Mouse (Mus musculus) heart, embryonic 11.5 days (tissue): ENCODE measurements around the gene Pard3. TPM values are rescaled to one million over a fixed set of nuclear protein-coding genes. Genes with fewer than 3 reads are reported as not detected.

Experiments
- ATAC-seq: fragments of 200-750 bp; cut with Nextera tagmentation; replicated peaks from 2 replicates; pipeline ENCODE4 v1.8.0; 2017; ENCODE audit warnings: moderate library complexity; ENCODE audit not compliant: insufficient number of reproducible peaks, low FRiP score, low TSS enrichment
- H3K27ac ChIP-seq: fragments of 300-500 bp; sonication (generic); 2 replicates; pipeline ENCODE4 v1.5.1; 2014; ENCODE audit warnings: mild to moderate bottlenecking, low read depth, low read length
- H3K27me3 ChIP-seq: fragments of 300-500 bp; sonication (generic); 2 replicates; pipeline ENCODE4 v1.6.1; 2014; ENCODE audit warnings: mild to moderate bottlenecking, low read length, mixed read lengths; ENCODE audit not compliant: control insufficient read depth, insufficient read depth
- H3K36me3 ChIP-seq: fragments of 300-500 bp; sonication (generic); 2 replicates; pipeline ENCODE4 v1.6.1; 2014; ENCODE audit warnings: mild to moderate bottlenecking, low read length, moderate library complexity, mixed read lengths; ENCODE audit not compliant: control insufficient read depth, insufficient read depth
- H3K4me1 ChIP-seq: fragments of 300-500 bp; sonication (generic); 2 replicates; pipeline ENCODE4 v1.6.1; 2014; ENCODE audit warnings: low read length; ENCODE audit not compliant: control insufficient read depth, insufficient read depth
- H3K4me2 ChIP-seq: fragments of 300-500 bp; sonication (generic); 2 replicates; pipeline ENCODE4 v1.6.1; 2014; ENCODE audit warnings: mild to moderate bottlenecking, moderate library complexity
- H3K4me3 ChIP-seq: fragments of 300-500 bp; sonication (generic); 2 replicates; pipeline ENCODE4 v1.5.1; 2014; ENCODE audit warnings: low read depth, low read length
- H3K9ac ChIP-seq: fragments of 300-500 bp; sonication (generic); 2 replicates; pipeline ENCODE4 v1.6.1; 2014; ENCODE audit warnings: mild to moderate bottlenecking, low read depth, low read length, moderate library complexity
- H3K9me3 ChIP-seq: fragments of 300-500 bp; sonication (generic); replicated peaks from 2 replicates; pipeline ENCODE4 v1.6.1; 2016; ENCODE audit warnings: low read length; ENCODE audit not compliant: control insufficient read depth
- WGBS: fragments of 180-500 bp; shearing (Covaris S2); extraction: QIAGEN DNeasy Blood & Tissue Kit; methylation state at CpG from one replicate; pipeline ENCODE4 v1.1.7; 2014; ENCODE audit not compliant: insufficient replicate concordance; 5-methylcytosine and 5-hydroxymethylcytosine counted together
- polyA plus RNA-seq: library from polyadenylated mRNA; unstranded; fragments of >200 nt; fragmentation: Nextera tagmentation; extraction: Ambion mirVana; gene quantifications from 2 replicates; pipeline ENCODE4 v1.2.1, GENCODE M21; 2014

The Pard3 gene
- polyA plus RNA-seq, 1 experiment from 2014 or later = 24.0 TPM

GRCm38 (mm10) chr8:127318377-127319159 is 254.9 kb downstream of the Pard3 start:
- Histone ChIP-seq H3K9me3 (no peaks in the 10 kb centered on the region), H3K4me3 (no peak overlapping the region), H3K27ac (no peak overlapping the region), H3K4me1 (peaks cover 4% of the 10 kb centered on the region), H3K27me3 (no peaks in the 10 kb centered on the region), H3K36me3 (no peaks in the 10 kb centered on the region), H3K9ac (no peak overlapping the region), H3K4me2 (no peak overlapping the region)
- ATAC-seq = no peak
- 88% methylated on average over 7 of the region's 7 CpGs for WGBS

GRCm38 (mm10) chr8:127320930-127321329 is 257.2 kb downstream of the Pard3 start:
- Histone ChIP-seq H3K4me2 (no peak overlapping the region), H3K9me3 (no peaks in the 10 kb centered on the region), H3K27ac (no peak overlapping the region), H3K9ac (no peak overlapping the region), H3K4me1 (no peaks in the 10 kb centered on the region), H3K4me3 (no peak overlapping the region), H3K27me3 (no peaks in the 10 kb centered on the region), H3K36me3 (no peaks in the 10 kb centered on the region)
- 85% methylated on average over 5 of the region's 5 CpGs for WGBS
- no peak for ATAC-seq

- ATAC-seq = no peak
- no peaks in the 10 kb centered on the region for H3K4me1 ChIP-seq
- 92% methylated on average over 10 of the region's 10 CpGs for WGBS
- H3K4me3 ChIP-seq = no peak overlapping the region
- no peaks in the 10 kb centered on the region for H3K9me3 ChIP-seq
- no peaks in the 10 kb centered on the region for H3K36me3 ChIP-seq
- H3K4me2 ChIP-seq = no peak overlapping the region
- H3K27ac ChIP-seq = no peak overlapping the region
- no peaks in the 10 kb centered on the region for H3K27me3 ChIP-seq
- H3K9ac ChIP-seq = no peak overlapping the region
Measured at GRCm38 (mm10) chr8:127323583-127324360, 260.1 kb downstream of the Pard3 start.

GRCm38 (mm10) chr8:127324836-127325570 is 261.3 kb downstream of the Pard3 start:
- H3K9ac ChIP-seq = no peak overlapping the region
- no peaks in the 10 kb centered on the region for H3K36me3 ChIP-seq
- no peak overlapping the region for H3K4me2 ChIP-seq
- H3K4me3 ChIP-seq = no peak overlapping the region
- H3K27ac ChIP-seq = no peak overlapping the region
- peaks cover 5% of the 10 kb centered on the region for H3K4me1 ChIP-seq
- no peaks in the 10 kb centered on the region for H3K27me3 ChIP-seq
- WGBS = 48% methylated on average over 3 of the region's 3 CpGs
- no peak for ATAC-seq
- no peaks in the 10 kb centered on the region for H3K9me3 ChIP-seq

- no peaks in the 10 kb centered on the region for H3K36me3 ChIP-seq
- WGBS = 75% methylated on average over 5 of the region's 5 CpGs
- H3K4me2 ChIP-seq = no peak overlapping the region
- H3K4me3 ChIP-seq = no peak overlapping the region
- H3K27ac ChIP-seq = no peak overlapping the region
- no peak for ATAC-seq
- H3K9ac ChIP-seq = no peak overlapping the region
- no peaks in the 10 kb centered on the region for H3K9me3 ChIP-seq
- H3K27me3 ChIP-seq = no peaks in the 10 kb centered on the region
- H3K4me1 ChIP-seq = peaks cover 10% of the 10 kb centered on the region
Measured at GRCm38 (mm10) chr8:127325749-127326148, 262.1 kb downstream of the Pard3 start.

- no peak for ATAC-seq
- WGBS = 35% methylated on average over 12 of the region's 12 CpGs
- H3K9me3 ChIP-seq = no peaks in the 10 kb centered on the region
- no peaks in the 10 kb centered on the region; the same call in 1 of the 2 replicates for H3K36me3 ChIP-seq
- H3K9ac ChIP-seq = no peak overlapping the region
- H3K4me1 ChIP-seq = peaks cover 17% of the 10 kb centered on the region
- no peak overlapping the region for H3K4me2 ChIP-seq
- no peaks in the 10 kb centered on the region for H3K27me3 ChIP-seq
- H3K4me3 ChIP-seq = no peak overlapping the region
- no peak overlapping the region; the same call in 1 of the 2 replicates for H3K27ac ChIP-seq
Measured at GRCm38 (mm10) chr8:127330258-127331187, 266.8 kb downstream of the Pard3 start.

GRCm38 (mm10) chr8:127331751-127332150 is 268.1 kb downstream of the Pard3 start:
- no peak overlapping the region for H3K4me2 ChIP-seq

More at GRCm38 (mm10) chr8:127331751-127332150, 268.1 kb downstream of the Pard3 start:
- no peak overlapping the region for H3K27ac ChIP-seq
- ATAC-seq = no peak
- no peak overlapping the region for H3K9ac ChIP-seq
- H3K27me3 ChIP-seq = no peaks in the 10 kb centered on the region
- H3K4me1 ChIP-seq = peaks cover 21% of the 10 kb centered on the region
- no peaks in the 10 kb centered on the region; the same call in 1 of the 2 replicates for H3K36me3 ChIP-seq
- 100% methylated on average over 1 of the region's 1 CpGs for WGBS
- H3K9me3 ChIP-seq = no peaks in the 10 kb centered on the region
- no peak overlapping the region for H3K4me3 ChIP-seq
